Mouse (Mus musculus) midbrain, embryonic 11.5 days (tissue): ENCODE measurements around the gene Spc24. TPM values are rescaled to one million over a fixed set of nuclear protein-coding genes. Genes with fewer than 3 reads are reported as not detected.

Experiments used
- ATAC-seq: fragments of 200-750 bp; cut with Nextera tagmentation; 2 replicates; pipeline ENCODE4 v1.8.0; 2017; ENCODE audit warnings: moderate TSS enrichment, moderate library complexity; ENCODE audit not compliant: low FRiP score
- DNase-seq: peaks from one replicate; pipeline ENCODE4 v3.0.0; 2015; ENCODE audit warnings: low spot score; ENCODE audit errors: missing footprints
- H3K27ac ChIP-seq: fragments of 300-500 bp; sonication (generic); 2 replicates; pipeline ENCODE4 v1.5.1; 2014; ENCODE audit warnings: low read depth, low read length
- H3K27me3 ChIP-seq: fragments of 300-500 bp; sonication (generic); 2 replicates; pipeline ENCODE4 v1.6.1; 2014; ENCODE audit warnings: mild to moderate bottlenecking, low read length, moderate library complexity, mixed read lengths; ENCODE audit not compliant: control insufficient read depth, insufficient read depth
- H3K36me3 ChIP-seq: fragments of 300-500 bp; sonication (generic); 2 replicates; pipeline ENCODE4 v1.6.1; 2014; ENCODE audit warnings: mild to moderate bottlenecking, low read length, moderate library complexity, mixed read lengths; ENCODE audit not compliant: control insufficient read depth, insufficient read depth
- H3K4me1 ChIP-seq: fragments of 300-500 bp; sonication (generic); 2 replicates; pipeline ENCODE4 v1.6.1; 2014; ENCODE audit warnings: low read length; ENCODE audit not compliant: control insufficient read depth, insufficient read depth
- H3K4me2 ChIP-seq: fragments of 300-500 bp; sonication (generic); 2 replicates; pipeline ENCODE4 v1.6.1; 2014; ENCODE audit warnings: mild to moderate bottlenecking, moderate library complexity
- H3K4me3 ChIP-seq: fragments of 300-500 bp; sonication (generic); 2 replicates; pipeline ENCODE4 v1.5.1; 2014; ENCODE audit warnings: low read depth, low read length
- H3K9ac ChIP-seq: fragments of 300-500 bp; sonication (generic); 2 replicates; pipeline ENCODE4 v1.6.1; 2014; ENCODE audit warnings: low read length
- H3K9me3 ChIP-seq: fragments of 300-500 bp; sonication (generic); 2 replicates; pipeline ENCODE4 v1.6.1; 2016; ENCODE audit warnings: low read length; ENCODE audit not compliant: control insufficient read depth
- WGBS: fragments of 180-500 bp; shearing (Covaris S2); extraction: QIAGEN DNeasy Blood & Tissue Kit; methylation state at CpG from one replicate; pipeline ENCODE4 v1.1.7; 2014; 5-methylcytosine and 5-hydroxymethylcytosine counted together
- polyA plus RNA-seq: library from polyadenylated mRNA; unstranded; fragments of >200 nt; fragmentation: Nextera tagmentation; extraction: Ambion mirVana; gene quantifications from 2 replicates; pipeline ENCODE4 v1.2.1, GENCODE M21; 2014

Gene Spc24
- polyA plus RNA-seq, 1 experiment from 2014 or later, result 115 TPM

- Histone ChIP-seq H3K4me3 (no peak overlapping the region), H3K4me1 (no peaks in the 10 kb centered on the region), H3K27ac (no peak overlapping the region), H3K27me3 (no peaks in the 10 kb centered on the region), H3K9me3 (no peaks in the 10 kb centered on the region), H3K36me3 (peaks cover 73% of the 10 kb centered on the region), H3K9ac (no peak overlapping the region), H3K4me2 (no peak overlapping the region)
- 95% methylated on average over 11 of the region's 11 CpGs for WGBS
- ATAC-seq (no peak), DNase-seq (no peak)
These were observed 18.6 kb downstream of the Spc24 start for GRCm38 (mm10) chr9:21741514-21741913.

- Histone ChIP-seq H3K27ac (no peak overlapping the region), H3K36me3 (peaks cover 72% of the 10 kb centered on the region), H3K4me3 (no peak overlapping the region), H3K4me2 (no peak overlapping the region), H3K4me1 (no peaks in the 10 kb centered on the region), H3K9ac (no peak overlapping the region), H3K27me3 (no peaks in the 10 kb centered on the region), H3K9me3 (no peaks in the 10 kb centered on the region)
- DNase-seq, result no peak
- WGBS, result 96% methylated on average over 14 of the region's 14 CpGs
- ATAC-seq, result no peak
These were observed 19.7 kb downstream of the Spc24 start for GRCm38 (mm10) chr9:21740427-21740826.

DNA sequence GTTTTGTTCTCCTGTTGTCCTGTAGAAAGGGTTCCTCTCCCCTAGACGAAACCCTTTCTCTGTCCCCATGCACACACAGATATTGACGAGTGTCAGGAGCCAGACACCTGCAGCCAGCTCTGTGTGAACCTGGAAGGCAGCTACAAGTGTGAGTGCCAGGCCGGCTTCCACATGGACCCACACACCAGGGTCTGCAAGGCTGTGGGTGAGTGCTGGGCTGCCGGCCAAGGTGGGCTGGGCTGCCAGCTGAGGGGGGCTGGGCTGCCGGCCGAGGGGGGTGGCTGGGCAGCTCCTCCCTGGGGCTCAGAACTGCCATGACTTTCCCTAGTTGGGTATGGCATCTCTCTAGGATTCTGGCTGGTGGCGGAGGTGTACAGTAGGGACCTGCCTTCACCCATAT is 21.3 kb downstream of the Spc24 start:
- Histone ChIP-seq H3K27me3 (no peaks in the 10 kb centered on the region), H3K36me3 (peaks cover 76% of the 10 kb centered on the region), H3K4me3 (no peak overlapping the region), H3K27ac (no peak overlapping the region), H3K9ac (no peak overlapping the region), H3K4me1 (no peaks in the 10 kb centered on the region), H3K4me2 (no peak overlapping the region), H3K9me3 (no peaks in the 10 kb centered on the region)
- WGBS, result 96% methylated on average over 7 of the region's 7 CpGs
- no peak for ATAC-seq
- DNase-seq, result no peak

DNA sequence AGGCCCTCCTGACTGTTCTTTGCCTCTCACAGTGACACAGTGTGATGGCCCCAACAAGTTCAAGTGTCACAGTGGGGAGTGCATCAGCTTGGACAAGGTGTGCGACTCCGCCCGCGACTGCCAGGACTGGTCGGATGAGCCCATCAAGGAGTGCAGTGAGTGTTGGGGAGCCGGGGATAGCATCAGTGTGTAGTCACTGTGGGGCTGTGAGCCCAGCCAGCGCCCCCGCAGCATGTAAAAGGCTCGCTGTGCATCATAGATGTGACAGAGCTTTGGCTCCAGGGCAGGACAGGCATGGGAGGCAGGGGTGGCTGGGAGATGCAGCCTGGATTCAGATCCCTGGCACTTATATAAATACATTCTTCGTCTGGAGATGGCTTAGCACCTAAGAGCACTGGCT is 22.9 kb downstream of the Spc24 start:
- no peak for ATAC-seq
- H3K27ac ChIP-seq, result no peak overlapping the region
- whole genome bisulfite sequencing, result 93% methylated on average over 10 of the region's 10 CpGs

GRCm38 (mm10) chr9:21736580-21736979 is 23.5 kb downstream of the Spc24 start:
- no peak overlapping the region for H3K4me2 ChIP-seq
- H3K4me1 ChIP-seq, result no peaks in the 10 kb centered on the region
- ATAC-seq (no peak), DNase-seq (no peak)
- no peak overlapping the region for H3K9ac ChIP-seq
- WGBS, result 90% methylated on average over 3 of the region's 3 CpGs
- H3K4me3 ChIP-seq, result no peak overlapping the region
- H3K9me3 ChIP-seq, result no peaks in the 10 kb centered on the region
- H3K36me3 ChIP-seq, result peaks cover 78% of the 10 kb centered on the region
- no peaks in the 10 kb centered on the region for H3K27me3 ChIP-seq
- H3K27ac ChIP-seq, result no peak overlapping the region

More for the DNA sequence above, 22.9 kb downstream of the Spc24 start:
- H3K4me3 ChIP-seq, result no peak overlapping the region
- no peaks in the 10 kb centered on the region for H3K4me1 ChIP-seq
- H3K4me2 ChIP-seq, result no peak overlapping the region
- H3K9ac ChIP-seq, result no peak overlapping the region
- no peaks in the 10 kb centered on the region for H3K9me3 ChIP-seq
- no peaks in the 10 kb centered on the region for H3K27me3 ChIP-seq
- H3K36me3 ChIP-seq, result peaks cover 81% of the 10 kb centered on the region
- no peak for DNase-seq

- Histone ChIP-seq H3K9me3 (no peaks in the 10 kb centered on the region), H3K4me1 (no peaks in the 10 kb centered on the region), H3K36me3 (peaks cover 77% of the 10 kb centered on the region), H3K27ac (no peak overlapping the region), H3K4me2 (no peak overlapping the region), H3K27me3 (no peaks in the 10 kb centered on the region), H3K4me3 (no peak overlapping the region), H3K9ac (no peak overlapping the region)
- WGBS, result 97% methylated on average over 14 of the region's 14 CpGs
- DNase-seq (no peak), ATAC-seq (no peak)
These were observed 25.0 kb downstream of the Spc24 start for GRCm38 (mm10) chr9:21735126-21735525.

- H3K27ac ChIP-seq, result no peak overlapping the region
- no peaks in the 10 kb centered on the region for H3K27me3 ChIP-seq
- WGBS, result 91% methylated on average over 7 of the region's 7 CpGs
- H3K9ac ChIP-seq, result no peak overlapping the region
- no peaks in the 10 kb centered on the region for H3K4me1 ChIP-seq
- DNase-seq, result no peak
- ATAC-seq, result no peak
- H3K4me3 ChIP-seq, result no peak overlapping the region
- peaks cover 68% of the 10 kb centered on the region for H3K36me3 ChIP-seq
- no peaks in the 10 kb centered on the region for H3K9me3 ChIP-seq
- H3K4me2 ChIP-seq, result no peak overlapping the region
These were observed 26.1 kb downstream of the Spc24 start for GRCm38 (mm10) chr9:21733989-21734388.

DNA sequence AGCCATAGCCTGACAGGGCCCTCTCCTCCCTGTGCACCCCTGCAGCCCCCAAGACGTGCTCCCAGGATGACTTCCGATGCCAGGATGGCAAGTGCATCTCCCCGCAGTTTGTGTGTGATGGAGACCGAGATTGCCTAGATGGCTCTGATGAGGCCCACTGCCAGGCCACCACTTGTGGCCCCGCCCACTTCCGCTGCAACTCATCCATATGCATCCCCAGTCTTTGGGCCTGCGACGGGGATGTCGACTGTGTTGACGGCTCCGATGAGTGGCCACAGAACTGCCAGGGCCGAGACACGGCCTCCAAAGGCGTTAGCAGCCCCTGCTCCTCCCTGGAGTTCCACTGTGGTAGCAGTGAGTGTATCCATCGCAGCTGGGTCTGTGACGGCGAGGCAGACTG is 26.7 kb downstream of the Spc24 start:
- no peak overlapping the region for H3K4me2 ChIP-seq
- H3K9me3 ChIP-seq, result no peaks in the 10 kb centered on the region
- H3K9ac ChIP-seq, result no peak overlapping the region
- no peaks in the 10 kb centered on the region for H3K27me3 ChIP-seq
- H3K27ac ChIP-seq, result no peak overlapping the region
- DNase-seq (no peak), ATAC-seq (no peak)
- H3K4me3 ChIP-seq, result no peak overlapping the region
- peaks cover 63% of the 10 kb centered on the region for H3K36me3 ChIP-seq
- no peaks in the 10 kb centered on the region for H3K4me1 ChIP-seq
- WGBS, result 82% methylated on average over 17 of the region's 17 CpGs

DNA sequence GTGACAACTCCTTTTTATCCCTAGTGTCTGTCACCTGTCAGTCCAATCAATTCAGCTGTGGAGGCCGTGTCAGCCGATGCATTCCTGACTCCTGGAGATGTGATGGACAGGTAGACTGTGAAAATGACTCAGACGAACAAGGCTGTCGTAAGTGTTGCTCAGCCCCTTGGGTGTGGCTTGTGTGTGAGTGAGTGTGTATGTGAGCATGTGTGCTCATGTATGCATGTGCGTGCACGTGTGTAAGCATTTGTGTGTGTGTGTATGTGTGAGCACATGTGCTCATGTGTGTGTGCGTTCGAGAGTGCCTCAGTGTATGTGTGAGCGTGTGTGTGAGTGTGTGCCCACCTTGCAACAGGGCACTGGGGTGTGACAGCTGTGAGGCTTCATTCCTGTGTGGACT is 27.8 kb downstream of the Spc24 start:
- no peak for DNase-seq
- H3K4me3 ChIP-seq, result no peak overlapping the region
- no peaks in the 10 kb centered on the region for H3K4me1 ChIP-seq
- no peak overlapping the region for H3K9ac ChIP-seq
- H3K9me3 ChIP-seq, result no peaks in the 10 kb centered on the region
- peaks cover 55% of the 10 kb centered on the region for H3K36me3 ChIP-seq
- H3K4me2 ChIP-seq, result no peak overlapping the region
- ATAC-seq, result no peak
- 96% methylated on average over 9 of the region's 9 CpGs for WGBS
- no peaks in the 10 kb centered on the region for H3K27me3 ChIP-seq
- H3K27ac ChIP-seq, result no peak overlapping the region

GRCm38 (mm10) chr9:21729264-21729663 is 30.8 kb downstream of the Spc24 start:
- H3K4me1 ChIP-seq, result peaks cover 17% of the 10 kb centered on the region
- H3K9ac ChIP-seq, result no peak overlapping the region
- peaks cover 36% of the 10 kb centered on the region for H3K36me3 ChIP-seq
- no peak overlapping the region for H3K4me3 ChIP-seq
- H3K27ac ChIP-seq, result no peak overlapping the region
- ATAC-seq (no peak), DNase-seq (no peak)
- WGBS, result 91% methylated on average over 7 of the region's 7 CpGs
- H3K9me3 ChIP-seq, result no peaks in the 10 kb centered on the region
- no peak overlapping the region for H3K4me2 ChIP-seq
- no peaks in the 10 kb centered on the region for H3K27me3 ChIP-seq
